Mouse (Mus musculus) neural tube, embryonic 10.5 days (tissue): Measurements from ENCODE around the gene Tnpo1.
"Not testable (repeated sequence)": the region's sequence is repeated elsewhere in the genome, so short reads cannot be mapped to it uniquely, and the experiment has no call there.

Experiments used
- DNase-seq: peaks from one replicate; pipeline ENCODE4 v3.0.0-alpha.2; 2017; ENCODE audit warnings: low spot score; ENCODE audit errors: extremely low spot score

Gene Tnpo1

GRCm38 (mm10) chr13:98825574-98825973 lies 100.6 kb downstream of the Tnpo1 start:
- no peak for DNase-seq

- DNase-seq, result no peak
Observed at GRCm38 (mm10) chr13:98819094-98819493, 107.1 kb downstream of the Tnpo1 start.

- no peak for DNase-seq
Observed at GRCm38 (mm10) chr13:98818205-98818604, 108.0 kb downstream of the Tnpo1 start.

- no peak for DNase-seq
Observed at GRCm38 (mm10) chr13:98817766-98818165, 108.4 kb downstream of the Tnpo1 start.

GRCm38 (mm10) chr13:98816981-98817660 lies 109.1 kb downstream of the Tnpo1 start:
- not testable (repeated sequence) for DNase-seq

- DNase-seq, result no peak
Observed at GRCm38 (mm10) chr13:98816571-98816970, 109.6 kb downstream of the Tnpo1 start.

- peak; percentile 99 for DNase-seq
Observed at GRCm38 (mm10) chr13:98815147-98815785, 110.9 kb downstream of the Tnpo1 start, which contains the start of gene Fcho2. TSS of gene Fcho2 (minus strand) at chr13:98815449.

- DNase-seq, result no peak
Observed at GRCm38 (mm10) chr13:98814275-98815040, 111.7 kb downstream of the Tnpo1 start.

GRCm38 (mm10) chr13:98813596-98814274 lies 112.4 kb downstream of the Tnpo1 start:
- DNase-seq, result no peak

GRCm38 (mm10) chr13:98813167-98813566 lies 113.0 kb downstream of the Tnpo1 start:
- no peak for DNase-seq

- no peak for DNase-seq
Observed at GRCm38 (mm10) chr13:98812285-98812684, 113.9 kb downstream of the Tnpo1 start.

GRCm38 (mm10) chr13:98810143-98810542 lies 116.0 kb downstream of the Tnpo1 start:
- DNase-seq, result no peak

- DNase-seq, result no peak
Observed at GRCm38 (mm10) chr13:98809087-98809486, 117.1 kb downstream of the Tnpo1 start.

GRCm38 (mm10) chr13:98804480-98804879 lies 121.7 kb downstream of the Tnpo1 start:
- no peak for DNase-seq

- DNase-seq, result no peak
Observed at GRCm38 (mm10) chr13:98803699-98804098, 122.5 kb downstream of the Tnpo1 start.

- no peak for DNase-seq
Observed at GRCm38 (mm10) chr13:98802957-98803356, 123.2 kb downstream of the Tnpo1 start.

- DNase-seq, result no peak
Observed at GRCm38 (mm10) chr13:98795511-98795910, 130.7 kb downstream of the Tnpo1 start.

GRCm38 (mm10) chr13:98792864-98793263 lies 133.3 kb downstream of the Tnpo1 start:
- no peak for DNase-seq

- DNase-seq, result no peak
Observed at GRCm38 (mm10) chr13:98791693-98792092, 134.5 kb downstream of the Tnpo1 start.
